Mouse (Mus musculus): Measurements from ENCODE around the gene Ifit3b. TPM values are rescaled to one million over a fixed set of nuclear protein-coding genes. Genes with fewer than 3 reads are reported as not detected.

Ifit3b gene
- total RNA-seq, 2 experiments from 2014 or later: 0.27 to 0.33 TPM

DNA sequence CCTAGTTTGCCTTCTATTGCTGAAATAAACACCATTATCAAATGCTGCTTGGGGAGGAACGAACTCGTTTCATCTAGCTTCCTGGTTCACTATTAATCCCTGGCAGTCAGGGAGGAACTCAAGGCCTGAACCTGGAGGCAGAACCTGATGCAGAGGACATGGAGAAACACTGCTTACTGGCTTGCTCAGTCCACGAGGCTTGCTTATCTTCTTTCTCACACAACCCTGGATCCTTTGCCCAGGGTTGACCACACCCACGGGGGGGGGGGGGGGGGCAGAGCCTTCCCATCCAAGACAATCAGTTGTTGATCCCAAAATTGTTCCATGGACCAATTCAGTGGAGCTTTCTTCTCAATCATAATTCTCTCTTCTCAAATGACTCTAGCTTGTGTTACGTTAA is 55.0 kb downstream of the Ifit3b start:
- intact Hi-C loops (cut with DNase I; ENCODE audit: low total_unique reads): no loop called here
- no peak for DNase-seq

Other genes starting within 250 kb of the Ifit3b start
- gene Ch25h, start 132.8 kb upstream of the Ifit3b start, total RNA-seq (2021): not detected
- 10 to 100 TPM; 10.3 to 11.2 TPM for gene Lipa, start 80.5 kb upstream of the Ifit3b start, total RNA-seq (2021)
- gene Ifit2, start 57.3 kb upstream of the Ifit3b start, total RNA-seq (2021): 1 to 10 TPM; 1.8 to 2.0 TPM
- under 1 TPM; 0.68 to 0.78 TPM for gene Ifit3, start 24.4 kb upstream of the Ifit3b start, total RNA-seq (2021)
- gene Ifit1bl1, start 6.0 kb upstream of the Ifit3b start, total RNA-seq (2021): under 1 TPM; 0.12 to 0.16 TPM
- gene Ifit1bl2, start 32.8 kb downstream of the Ifit3b start, total RNA-seq (2021): under 1 TPM in 1 of 2 experiments, not detected in 1; 0.06 TPM
- gene Ifit1, start 32.9 kb downstream of the Ifit3b start, total RNA-seq (2021): under 1 TPM; 0.12 to 0.13 TPM
- 1 to 10 TPM; 1.5 to 1.8 TPM for gene Slc16a12, start 139.3 kb downstream of the Ifit3b start, total RNA-seq (2021)